Mouse (Mus musculus) urinary bladder, postnatal 10 days (tissue): ENCODE measurements around the gene Gli2.

Source experiments
- DNase-seq: peaks from one replicate; pipeline ENCODE4 v3.0.0; 2022; ENCODE audit warnings: low spot score

Gene Gli2

DNA sequence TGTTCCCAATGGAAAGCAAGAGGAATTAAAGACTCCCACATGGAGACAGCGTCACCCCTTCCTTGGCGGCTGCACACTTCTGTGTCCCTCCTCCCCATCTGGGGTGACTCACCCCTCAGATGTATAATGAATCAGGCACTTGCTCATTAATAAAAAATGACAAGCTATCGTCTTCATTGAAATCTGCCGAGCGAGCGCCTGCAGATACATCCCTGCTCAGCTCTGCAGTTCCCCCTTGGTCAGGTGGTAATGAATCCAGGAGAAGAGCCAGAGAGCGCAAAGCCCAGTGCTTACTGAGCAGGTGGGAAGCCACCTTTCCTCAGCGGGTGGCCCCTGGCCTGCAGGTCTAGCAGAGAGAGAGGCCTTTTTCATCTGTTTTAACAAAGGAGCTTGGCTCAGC, 112.1 kb downstream of the Gli2 start:
- DNase-seq: no peak

- no peak for DNase-seq
These were observed 113.1 kb downstream of the Gli2 start for GRCm38 (mm10) chr1:118940269-118940840.

DNA sequence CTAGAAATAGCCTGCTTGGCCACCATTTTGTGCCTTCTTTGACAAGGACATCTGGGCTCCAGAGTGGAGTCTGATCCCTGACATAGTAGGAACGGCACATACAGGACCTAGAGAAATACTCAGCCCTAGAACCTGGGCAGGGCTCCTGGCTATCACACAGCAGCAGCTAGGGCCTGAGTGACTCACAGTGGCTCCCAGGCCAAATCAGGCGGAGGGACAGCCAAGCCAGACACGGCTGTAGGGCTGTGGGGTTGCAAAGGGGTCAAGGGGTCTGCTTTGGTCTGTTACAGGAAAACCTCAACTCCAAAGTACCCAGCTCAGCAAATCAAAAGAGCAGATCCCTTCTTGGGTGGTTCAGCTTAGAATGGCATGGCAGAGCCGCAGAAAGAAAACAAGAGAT, 115.2 kb downstream of the Gli2 start:
- no peak for DNase-seq

DNA sequence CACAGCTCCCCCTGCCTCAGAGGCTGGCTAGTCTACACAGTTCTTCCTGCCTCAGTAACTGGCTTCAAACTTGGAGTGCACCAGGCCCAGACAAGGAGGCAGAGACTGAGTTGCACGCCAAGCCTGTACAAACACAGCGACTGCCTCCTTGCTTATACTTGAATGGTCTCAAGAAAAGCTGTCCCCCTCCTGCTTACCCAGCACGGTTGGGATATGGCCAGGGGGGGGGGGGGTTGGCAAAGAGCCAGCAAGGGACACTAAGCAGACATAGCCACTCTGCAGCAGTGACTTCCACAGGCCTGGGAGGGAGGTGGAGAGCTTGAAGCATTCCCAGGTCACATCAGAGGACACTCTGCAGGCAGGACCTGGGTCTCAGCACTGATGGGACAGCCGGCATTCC, 117.3 kb downstream of the Gli2 start:
- DNase-seq: no peak

GRCm38 (mm10) chr1:118935518-118935917, 117.9 kb downstream of the Gli2 start:
- DNase-seq: no peak

DNA sequence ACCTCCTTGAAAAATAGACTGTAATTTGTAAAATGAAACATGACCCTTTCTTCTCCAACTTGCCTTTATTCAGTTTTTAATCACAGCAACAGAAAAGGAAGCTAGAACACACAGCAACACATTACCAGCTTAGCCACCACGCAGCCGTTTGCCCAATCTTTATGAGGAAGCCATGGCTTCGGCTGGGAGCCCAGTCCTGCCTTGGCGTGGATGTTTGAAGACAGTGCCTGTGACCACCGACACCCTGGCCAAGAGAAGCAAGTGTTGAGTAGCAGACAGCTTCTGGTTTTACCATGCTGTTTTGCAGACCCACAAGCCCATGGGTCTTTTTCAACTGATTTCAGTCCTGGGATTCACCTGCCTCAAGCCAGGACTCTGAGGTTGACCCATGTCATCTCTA, 121.3 kb downstream of the Gli2 start:
- DNase-seq: no peak

DNA sequence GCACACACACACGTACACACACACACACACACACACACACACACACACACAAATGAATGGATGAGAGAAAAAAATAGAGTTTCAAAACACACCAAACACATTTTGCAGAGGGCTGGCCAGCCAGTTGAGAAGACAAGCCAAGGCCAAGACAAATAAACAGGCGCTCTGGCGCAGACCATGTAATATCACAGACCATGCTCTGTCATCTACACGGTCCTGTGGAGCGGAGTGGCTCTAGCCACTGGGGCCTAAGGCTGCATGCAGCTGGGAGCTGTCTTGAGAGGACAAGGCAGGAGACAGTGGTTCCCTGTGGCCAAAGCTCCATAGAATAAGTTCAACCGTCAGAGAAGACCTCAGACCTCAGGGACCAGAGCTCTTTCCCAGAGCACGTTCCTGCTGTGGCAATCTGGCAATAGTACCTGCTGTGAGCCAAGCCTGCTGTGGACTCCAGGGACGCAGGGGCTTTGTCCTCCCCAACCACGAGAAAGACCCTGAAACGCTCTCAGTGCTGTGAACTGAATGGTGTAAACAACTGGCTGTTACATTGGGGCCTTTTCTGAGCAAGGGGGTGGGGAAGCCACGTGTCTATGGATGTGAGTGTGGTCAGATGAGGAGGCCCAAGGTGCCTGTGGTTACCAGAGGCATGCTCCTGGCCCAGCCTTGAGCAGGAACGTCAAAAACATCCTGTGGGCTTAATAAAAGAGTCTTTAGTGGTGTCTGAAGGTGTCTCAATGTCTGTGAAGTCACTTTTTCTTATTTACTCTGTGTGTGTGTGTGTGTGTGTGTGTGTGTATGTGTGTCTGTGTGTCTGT, 125.7 kb downstream of the Gli2 start:
- DNase-seq: no peak

- DNase-seq: no peak
These were observed 126.9 kb downstream of the Gli2 start for GRCm38 (mm10) chr1:118926556-118926955.

- no peak for DNase-seq
These were observed 131.2 kb downstream of the Gli2 start for GRCm38 (mm10) chr1:118922189-118922588.

DNA sequence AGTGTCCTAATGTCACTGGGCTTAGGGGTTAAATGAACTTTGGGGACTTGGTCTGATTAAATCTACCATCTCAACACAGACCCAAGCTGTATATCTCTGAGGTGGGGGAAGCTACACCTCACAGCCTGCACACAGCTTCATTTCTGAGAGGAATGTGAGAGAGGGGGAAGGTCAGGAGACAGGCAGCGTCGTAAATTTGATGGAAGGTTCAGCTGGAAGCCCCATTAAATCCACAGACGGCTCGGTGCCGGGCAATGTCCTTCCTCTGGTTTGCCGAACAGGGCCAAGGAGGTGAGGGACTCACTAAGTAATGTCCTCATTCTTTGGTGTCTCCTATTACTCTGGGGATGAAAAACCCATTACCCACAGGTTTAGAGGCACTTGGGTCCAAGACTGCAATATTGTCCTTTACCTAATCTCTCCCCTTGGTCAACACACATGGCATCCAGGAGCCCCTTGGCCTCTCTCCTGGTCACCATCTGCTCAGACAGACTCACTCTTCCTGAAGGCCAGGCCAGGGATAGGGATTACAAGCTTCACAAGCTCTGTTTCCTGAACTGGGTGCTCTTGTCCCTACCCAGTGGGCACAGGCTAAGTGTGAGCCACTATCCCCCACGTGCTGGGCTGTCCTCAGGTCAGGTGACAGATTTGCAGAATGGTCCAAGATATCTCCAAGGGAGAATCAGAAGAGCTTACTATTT, 135.7 kb downstream of the Gli2 start:
- DNase-seq: no peak

DNA sequence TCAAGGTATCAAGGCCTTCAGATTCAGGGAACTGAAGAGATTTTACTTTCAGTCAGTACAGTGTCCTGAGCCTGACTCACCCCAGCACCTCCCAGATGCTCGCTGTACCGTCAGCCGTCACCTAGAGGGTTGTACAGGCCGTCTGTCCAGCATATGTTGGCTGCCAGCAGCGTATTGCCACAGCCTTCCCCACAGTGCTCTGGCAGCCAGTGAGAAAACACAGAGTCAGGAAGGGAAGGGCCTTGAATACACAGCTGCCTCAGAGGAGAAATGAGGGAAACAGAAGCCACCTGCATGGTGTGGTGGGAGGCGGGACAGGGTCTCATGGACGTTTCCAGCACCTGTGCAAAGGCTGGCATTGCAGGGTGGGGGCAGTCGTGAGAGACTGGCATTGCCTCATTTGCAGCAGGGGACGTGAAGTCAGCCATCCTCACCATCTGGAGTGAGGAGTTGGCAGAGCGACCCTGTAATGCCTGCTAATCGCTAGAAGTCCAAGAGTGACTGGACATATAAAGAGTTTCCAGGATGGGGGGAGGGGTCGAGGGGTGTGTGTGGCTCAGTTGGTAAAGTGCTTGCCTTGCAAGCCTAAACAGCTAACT, 136.8 kb downstream of the Gli2 start:
- no peak for DNase-seq

- no peak for DNase-seq
These were observed 139.7 kb downstream of the Gli2 start for GRCm38 (mm10) chr1:118913414-118914385.

DNA sequence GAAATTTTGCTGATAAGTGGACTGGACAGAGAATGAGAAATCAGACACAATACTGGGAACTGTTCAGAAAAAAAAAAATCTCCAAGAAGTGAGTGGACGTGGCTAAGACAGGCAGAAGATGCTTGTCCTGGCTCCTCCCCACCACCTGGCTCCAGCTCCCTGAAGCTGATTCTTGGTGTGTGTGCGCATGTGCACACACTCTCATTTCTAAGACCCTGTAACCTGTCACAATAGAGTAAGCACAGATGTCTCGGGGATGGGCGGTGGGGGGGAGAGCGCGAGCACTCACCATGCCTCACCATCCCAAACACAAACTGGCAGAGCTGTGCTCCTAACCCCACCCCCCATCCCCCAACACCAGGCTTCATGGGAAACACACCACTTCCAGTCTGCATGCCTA, 140.5 kb downstream of the Gli2 start:
- no peak for DNase-seq

GRCm38 (mm10) chr1:118911427-118911727, 142.0 kb downstream of the Gli2 start:
- DNase-seq: no peak

GRCm38 (mm10) chr1:118910693-118911426, 142.6 kb downstream of the Gli2 start:
- no peak for DNase-seq

DNA sequence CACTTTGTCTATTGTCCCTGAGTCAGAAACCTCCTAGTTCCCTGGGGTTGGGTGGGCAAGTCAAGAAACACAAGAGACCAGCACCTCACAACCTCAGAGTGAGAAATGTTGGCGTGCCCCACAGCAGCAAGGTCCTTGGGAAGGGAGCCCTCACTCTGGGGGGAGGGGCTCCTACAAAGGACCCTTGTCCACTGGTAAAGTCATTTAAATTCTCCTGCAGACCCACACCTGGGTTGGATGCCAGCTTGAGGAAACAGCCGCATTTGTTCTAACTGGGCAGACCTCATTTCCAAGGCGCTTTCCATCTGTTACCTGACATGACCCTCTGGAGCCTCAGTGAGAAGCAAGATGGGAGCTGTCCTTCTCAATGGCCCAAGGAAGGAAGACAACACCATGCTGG, 144.4 kb downstream of the Gli2 start:
- no peak for DNase-seq

DNA sequence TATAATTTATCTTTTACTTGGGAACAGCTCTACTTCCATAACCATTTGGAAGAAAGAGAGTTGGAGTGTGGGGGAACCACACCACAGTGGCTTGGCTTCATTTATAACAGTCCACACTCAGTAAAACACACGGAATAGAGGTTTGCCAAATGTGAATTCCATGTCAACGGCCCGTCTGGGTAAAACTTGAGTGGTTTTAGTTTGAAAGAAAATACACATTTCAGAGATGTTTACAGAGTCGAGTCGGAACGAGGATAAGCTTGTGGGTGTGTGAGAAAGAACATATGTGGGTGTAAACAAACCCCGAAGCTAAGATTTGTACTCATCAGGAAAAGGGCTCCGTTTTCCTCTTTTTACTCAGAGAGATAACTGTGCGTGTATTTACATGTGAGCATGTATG, 145.8 kb downstream of the Gli2 start:
- DNase-seq: no peak

GRCm38 (mm10) chr1:118905319-118905718, 148.1 kb downstream of the Gli2 start:
- no peak for DNase-seq

DNA sequence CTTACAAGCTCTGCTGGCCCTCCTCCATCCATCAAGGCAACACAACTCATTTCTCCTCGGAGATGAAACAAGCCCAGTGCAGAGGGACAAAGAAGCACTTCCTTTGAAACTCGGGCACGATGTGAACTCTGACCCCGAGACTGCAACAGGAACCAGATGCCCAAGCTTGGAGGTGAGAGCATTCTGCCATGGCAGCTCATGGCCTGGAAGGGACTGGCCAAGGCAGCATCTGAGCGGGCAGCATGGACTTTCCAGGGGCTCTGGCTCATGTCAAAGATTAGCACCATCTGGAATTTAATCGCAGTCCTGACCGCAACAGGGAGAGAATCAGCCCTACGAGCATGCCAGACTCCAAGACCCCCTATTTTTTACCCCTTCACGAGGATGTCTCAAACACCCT, 148.5 kb downstream of the Gli2 start:
- DNase-seq: no peak

DNA sequence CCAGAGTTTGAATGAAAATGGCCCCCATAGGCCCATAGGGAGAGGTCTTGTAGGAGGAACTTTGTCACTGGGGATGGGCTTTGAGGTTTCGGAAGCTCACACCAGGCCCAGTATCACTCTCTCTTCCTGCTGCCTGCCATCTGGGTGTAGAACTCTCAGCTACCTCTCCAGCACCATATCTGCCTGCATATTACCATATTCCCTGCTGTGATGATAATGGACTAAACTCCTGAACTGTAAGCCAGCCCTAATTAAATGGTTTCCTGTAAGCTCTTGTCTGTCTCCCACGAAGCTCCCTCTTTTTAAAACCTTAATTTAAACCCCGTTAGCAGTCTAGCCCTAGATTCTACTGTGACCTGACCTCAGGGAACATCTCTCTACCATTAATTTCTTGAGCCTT, 149.0 kb downstream of the Gli2 start:
- DNase-seq: no peak

GRCm38 (mm10) chr1:118903742-118904141, 149.7 kb downstream of the Gli2 start:
- DNase-seq: no peak
